Mouse (Mus musculus) left cerebral cortex, adult 6 months (tissue): ENCODE measurements around the gene Arfgap1. TPM values are rescaled to one million over a fixed set of nuclear protein-coding genes. Genes with fewer than 3 reads are reported as not detected.

ENCODE experiments used
- long read RNA-seq, 2 experiments: library from polyadenylated mRNA; unstranded; transcript quantifications; one replicate each; pipeline ENCODE4 v2.0.0; 2019 to 2020
- polyA plus RNA-seq: library from polyadenylated mRNA; unstranded; fragments of <200 nt; fragmentation: Nextera tagmentation; gene quantifications from 2 replicates; pipeline ENCODE4 v1.2.3, GENCODE M21; 2021

The Arfgap1 gene
- polyA plus RNA-seq, result 92.6 and 118 TPM in 2 replicates
- long read RNA-seq, experiment 1, transcript Arfgap1-201 (14 exons, 2,714 nt), result major isoform, 32 of 897 reads
- long read RNA-seq, experiment 1, partial matches to known transcripts, result 83 of 897 reads
- long read RNA-seq, experiment 1, other reads (novel, unspliced or antisense), result 777 of 897 reads
- long read RNA-seq, experiment 2, transcript Arfgap1-201 (14 exons, 2,714 nt), result major isoform, 5 of 151 reads
- long read RNA-seq, experiment 2, partial matches to known transcripts, result 17 of 151 reads
- long read RNA-seq, experiment 2, other reads (novel, unspliced or antisense), result 128 of 151 reads

DNA sequence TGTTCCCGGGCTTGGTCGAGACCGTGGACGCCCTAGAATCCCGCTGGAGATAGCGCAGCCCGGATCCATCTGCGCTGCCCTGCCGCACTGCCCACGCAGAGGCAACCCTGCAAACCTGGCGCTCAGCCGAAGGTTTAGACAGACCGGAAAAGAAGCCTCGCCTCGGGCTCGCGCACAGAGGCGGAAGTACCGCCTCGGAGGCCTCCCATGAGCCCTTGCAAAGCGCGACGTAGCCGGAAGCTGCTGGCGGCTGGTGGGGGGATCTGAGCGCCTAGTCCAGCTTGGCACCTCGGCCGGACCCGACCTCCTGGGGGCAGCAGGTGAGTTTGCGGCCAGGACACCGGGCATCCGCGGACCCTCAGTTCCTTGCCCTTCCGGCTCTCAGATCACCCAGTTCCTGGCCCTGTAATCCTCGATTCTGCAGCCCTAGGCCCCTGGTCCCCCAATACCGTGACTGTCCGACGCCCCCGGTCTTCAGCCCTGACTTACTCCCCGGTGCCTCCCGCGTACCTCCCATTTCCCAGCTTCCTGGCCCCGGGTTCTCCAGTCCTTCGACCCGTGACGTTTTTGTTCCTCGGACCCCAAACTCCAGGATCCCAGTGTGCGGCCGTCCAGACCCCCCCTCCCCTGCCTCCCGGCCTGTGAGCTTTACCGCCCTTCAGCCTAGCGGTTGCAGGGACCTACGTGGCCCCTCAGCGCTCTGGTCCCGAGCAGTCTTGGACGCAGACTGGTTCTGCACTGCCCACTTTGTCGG is at the start of gene Arfgap1:
TSS of gene Arfgap1 (plus strand) at position 216 of the 754 bp plus-strand sequence.

GRCm38 (mm10) chr2:180920810-180921400 is 46.1 kb upstream of the Arfgap1 start, which contains the start of gene Ythdf1:
Gene Ythdf1 (minus strand): TSS chr2:180920949.

GRCm38 (mm10) chr2:180928723-180929122 is 38.3 kb upstream of the Arfgap1 start, which contains the start of gene Birc7:
Gene Birc7 (plus strand): TSS chr2:180929023.

DNA sequence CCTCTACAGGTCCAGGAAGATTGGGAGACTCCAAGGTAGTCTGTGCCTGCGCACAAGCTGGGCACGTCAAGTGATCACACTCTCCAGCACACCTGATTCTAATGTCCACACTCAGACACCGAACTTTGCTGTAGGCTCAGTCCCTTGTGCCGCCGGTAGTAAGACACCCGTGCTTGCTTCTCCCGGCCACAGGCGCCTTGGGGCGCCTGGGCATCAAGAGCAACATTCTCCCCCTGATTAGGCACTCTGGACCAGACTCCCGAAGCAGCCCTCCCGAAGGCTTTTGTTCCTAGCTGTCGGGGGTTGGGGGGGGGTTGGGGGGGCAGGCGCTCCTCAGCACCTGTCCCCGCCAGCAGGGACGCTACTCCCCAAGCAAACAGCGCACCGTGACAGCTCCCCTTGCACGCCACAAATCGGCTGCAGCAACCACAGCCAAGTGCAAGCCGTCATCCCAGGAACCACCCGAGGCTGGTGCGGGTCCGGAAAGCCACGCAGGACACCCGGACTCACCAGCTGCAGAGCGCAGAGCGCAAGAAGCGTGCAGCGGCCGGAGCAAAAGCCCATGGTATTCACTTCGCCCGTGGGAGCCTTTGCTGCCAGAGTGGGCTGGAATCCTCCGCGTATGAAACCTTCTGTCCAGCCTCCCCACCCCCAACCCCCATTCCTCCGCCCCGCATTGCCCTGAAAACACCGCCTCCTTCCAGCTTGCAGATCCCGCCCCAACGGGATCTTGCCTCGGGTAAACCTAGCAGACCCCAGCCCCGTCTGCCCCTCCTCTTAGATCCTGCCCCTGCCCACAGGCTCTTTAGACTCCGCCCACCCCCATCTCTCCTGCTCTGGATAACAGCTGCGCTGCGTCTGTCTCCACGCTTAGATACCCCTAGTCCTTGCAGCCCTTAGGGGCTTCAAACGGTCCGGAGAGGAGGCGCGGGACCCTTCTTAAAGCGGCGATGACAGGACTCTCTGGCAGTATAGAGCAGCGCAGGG is 12.7 kb upstream of the Arfgap1 start, which contains the start of gene Nkain4:
TSS of gene Nkain4 (minus strand) at position 639 of the 987 bp plus-strand sequence.

GRCm38 (mm10) chr2:180986449-180986848 is 19.4 kb downstream of the Arfgap1 start, which contains the start of gene Col20a1:
Gene Col20a1 (plus strand): TSS chr2:180986535.

Other genes with a start within 250 kb of the Arfgap1 start
- gene Slc17a9, start 242.0 kb upstream of the Arfgap1 start, polyA plus RNA-seq, result 0.26 TPM in 1 of 2 replicates, not detected in the other
- gene Bhlhe23, start 190.3 kb upstream of the Arfgap1 start, polyA plus RNA-seq, result not detected in 2 replicates
- 5.8 and 19.1 TPM in 2 replicates for gene Ythdf1, start 46.3 kb upstream of the Arfgap1 start, polyA plus RNA-seq
- gene Birc7, start 38.2 kb upstream of the Arfgap1 start, polyA plus RNA-seq, result 0.17 and 0.36 TPM in 2 replicates
- gene Nkain4, start 12.5 kb upstream of the Arfgap1 start, polyA plus RNA-seq, result 129 and 140 TPM in 2 replicates
- gene Col20a1, start 19.3 kb downstream of the Arfgap1 start, polyA plus RNA-seq, result 0.10 and 0.13 TPM in 2 replicates
- 15.1 and 25.9 TPM in 2 replicates for gene Chrna4, start 76.3 kb downstream of the Arfgap1 start, polyA plus RNA-seq
- 23.0 and 89.4 TPM in 2 replicates for gene Kcnq2, start 168.1 kb downstream of the Arfgap1 start, polyA plus RNA-seq
- gene Eef1a2, start 189.8 kb downstream of the Arfgap1 start, polyA plus RNA-seq, result 219 and 425 TPM in 2 replicates
- gene Ppdpf, start 220.0 kb downstream of the Arfgap1 start, polyA plus RNA-seq, result 173 and 211 TPM in 2 replicates
- gene Ptk6, start 235.6 kb downstream of the Arfgap1 start, polyA plus RNA-seq, result not detected in 2 replicates
- gene Srms, start 246.0 kb downstream of the Arfgap1 start, polyA plus RNA-seq, result 0.08 and 0.12 TPM in 2 replicates